Mouse (Mus musculus) hindbrain, embryonic 14.5 days (tissue): ENCODE measurements around the gene Sertad1. TPM values are rescaled to one million over a fixed set of nuclear protein-coding genes. Genes with fewer than 3 reads are reported as not detected.
A peak's percentile ranks its signal among the peaks of the same experiment; 100 is the strongest.

Experiments
- ATAC-seq: fragments of 200-750 bp; cut with Nextera tagmentation; 2 replicates; pipeline ENCODE4 v1.8.0; 2017; ENCODE audit warnings: moderate number of reproducible peaks, mild to moderate bottlenecking, moderate TSS enrichment, moderate library complexity; ENCODE audit not compliant: low FRiP score
- DNase-seq: peaks from one replicate; pipeline ENCODE4 v3.0.0-alpha.2; 2015; ENCODE audit warnings: low spot score
- H3K27ac ChIP-seq: fragments of 300-500 bp; sonication (generic); 2 replicates; pipeline ENCODE4 v1.5.1; 2014; ENCODE audit warnings: mild to moderate bottlenecking, moderate library complexity
- H3K27me3 ChIP-seq: fragments of 300-500 bp; sonication (generic); 2 replicates; pipeline ENCODE4 v1.6.1; 2014; ENCODE audit warnings: mild to moderate bottlenecking, low read length, mixed read lengths; ENCODE audit not compliant: control insufficient read depth, insufficient read depth
- H3K36me3 ChIP-seq: fragments of 300-500 bp; sonication (generic); replicated peaks from 2 replicates; pipeline ENCODE4 v1.6.1; 2014; ENCODE audit not compliant: control insufficient read depth, insufficient read depth
- H3K4me1 ChIP-seq: fragments of 300-500 bp; sonication (generic); replicated peaks from 2 replicates; pipeline ENCODE4 v1.6.1; 2014; ENCODE audit warnings: antibody characterized with exemption, low read length, mixed read lengths; ENCODE audit not compliant: control insufficient read depth, insufficient read depth
- H3K4me2 ChIP-seq: fragments of 300-500 bp; sonication (generic); replicated peaks from 2 replicates; pipeline ENCODE4 v1.6.1; 2014; ENCODE audit warnings: mild to moderate bottlenecking, moderate library complexity
- H3K4me3 ChIP-seq: fragments of 300-500 bp; sonication (generic); replicated peaks from 2 replicates; pipeline ENCODE4 v1.5.1; 2014; ENCODE audit warnings: mild to moderate bottlenecking, low read length
- H3K9ac ChIP-seq: fragments of 300-500 bp; sonication (generic); 2 replicates; pipeline ENCODE4 v1.6.1; 2014
- H3K9me3 ChIP-seq: fragments of 300-500 bp; sonication (generic); 2 replicates; pipeline ENCODE4 v1.6.1; 2016; ENCODE audit warnings: low read length; ENCODE audit not compliant: control insufficient read depth
- WGBS: fragments of 180-500 bp; shearing (Covaris S2); extraction: QIAGEN DNeasy Blood & Tissue Kit; methylation state at CpG from one replicate; pipeline ENCODE4 v1.1.7; 2014; 5-methylcytosine and 5-hydroxymethylcytosine counted together
- polyA plus RNA-seq: library from polyadenylated mRNA; unstranded; fragments of >200 nt; fragmentation: Nextera tagmentation; extraction: Ambion mirVana; gene quantifications from 2 replicates; pipeline ENCODE4 v1.2.1, GENCODE M21; 2014

The Sertad1 gene
- polyA plus RNA-seq, 1 experiment from 2014 or later, result 8.9 TPM

GRCm38 (mm10) chr7:27449256-27449862 lies 37.4 kb upstream of the Sertad1 start:
- DNase-seq (peak; percentile 64), ATAC-seq (no peak)
- Histone ChIP-seq H3K4me2 (no peak overlapping the region), H3K27ac (no peak overlapping the region), H3K4me1 (peaks cover 15% of the 10 kb centered on the region), H3K4me3 (no peak overlapping the region), H3K27me3 (peaks cover 12% of the 10 kb centered on the region), H3K36me3 (no peaks in the 10 kb centered on the region), H3K9ac (no peak overlapping the region), H3K9me3 (no peaks in the 10 kb centered on the region)
- WGBS, result 59% methylated on average over 10 of the region's 10 CpGs

- WGBS, result 95% methylated on average over 2 of the region's 2 CpGs
- Histone ChIP-seq H3K4me3 (no peak overlapping the region), H3K4me2 (no peak overlapping the region), H3K4me1 (peaks cover 7% of the 10 kb centered on the region), H3K27me3 (no peaks in the 10 kb centered on the region), H3K9me3 (no peaks in the 10 kb centered on the region), H3K36me3 (no peaks in the 10 kb centered on the region), H3K9ac (no peak overlapping the region), H3K27ac (no peak overlapping the region)
- ATAC-seq (no peak), DNase-seq (no peak)
Observed at GRCm38 (mm10) chr7:27451359-27451758, 35.4 kb upstream of the Sertad1 start.

- ATAC-seq, result no peak
- Histone ChIP-seq H3K4me2 (no peak overlapping the region), H3K4me3 (no peak overlapping the region), H3K36me3 (no peaks in the 10 kb centered on the region), H3K4me1 (no peaks in the 10 kb centered on the region; the same call in 1 of the 2 replicates), H3K9me3 (no peaks in the 10 kb centered on the region), H3K27me3 (no peaks in the 10 kb centered on the region), H3K9ac (no peak overlapping the region), H3K27ac (no peak overlapping the region)
- WGBS, result 55% methylated on average over 13 of the region's 13 CpGs
- DNase-seq, result no peak
Observed at GRCm38 (mm10) chr7:27452206-27452770, 34.4 kb upstream of the Sertad1 start.

GRCm38 (mm10) chr7:27454461-27455121 lies 32.1 kb upstream of the Sertad1 start:
- WGBS, result 82% methylated on average over 10 of the region's 10 CpGs

GRCm38 (mm10) chr7:27455273-27455672 lies 31.4 kb upstream of the Sertad1 start:
- Histone ChIP-seq H3K27me3 (no peaks in the 10 kb centered on the region), H3K36me3 (no peaks in the 10 kb centered on the region), H3K9ac (no peak overlapping the region), H3K9me3 (no peaks in the 10 kb centered on the region), H3K4me2 (no peak overlapping the region), H3K4me3 (no peak overlapping the region), H3K27ac (no peak overlapping the region), H3K4me1 (no peaks in the 10 kb centered on the region)
- DNase-seq (no peak), ATAC-seq (no peak)
- WGBS, result 87% methylated on average over 3 of the region's 3 CpGs

More at GRCm38 (mm10) chr7:27454461-27455121, 32.1 kb upstream of the Sertad1 start:
- Histone ChIP-seq H3K27ac (no peak overlapping the region), H3K4me1 (no peaks in the 10 kb centered on the region), H3K36me3 (no peaks in the 10 kb centered on the region), H3K4me3 (no peak overlapping the region), H3K9me3 (no peaks in the 10 kb centered on the region), H3K9ac (no peak overlapping the region), H3K27me3 (no peaks in the 10 kb centered on the region), H3K4me2 (no peak overlapping the region)
- ATAC-seq, result no peak
- no peak for DNase-seq

- H3K4me2 ChIP-seq, result no peak overlapping the region
- no peaks in the 10 kb centered on the region for H3K4me1 ChIP-seq
- no peak overlapping the region for H3K4me3 ChIP-seq
- ATAC-seq (no peak), DNase-seq (no peak)
- 91% methylated on average over 4 of the region's 4 CpGs for WGBS
- no peaks in the 10 kb centered on the region for H3K9me3 ChIP-seq
- H3K27me3 ChIP-seq, result no peaks in the 10 kb centered on the region
- no peaks in the 10 kb centered on the region for H3K36me3 ChIP-seq
- H3K27ac ChIP-seq, result no peak overlapping the region
- no peak overlapping the region for H3K9ac ChIP-seq
Observed at GRCm38 (mm10) chr7:27458614-27459013, 28.1 kb upstream of the Sertad1 start.

- Histone ChIP-seq H3K9ac (no peak overlapping the region), H3K27ac (no peak overlapping the region), H3K36me3 (no peaks in the 10 kb centered on the region), H3K27me3 (no peaks in the 10 kb centered on the region), H3K4me3 (no peak overlapping the region), H3K9me3 (no peaks in the 10 kb centered on the region), H3K4me1 (no peaks in the 10 kb centered on the region), H3K4me2 (no peak overlapping the region)
- ATAC-seq (no peak), DNase-seq (no peak)
- WGBS, result 89% methylated on average over 5 of the region's 5 CpGs
Observed at GRCm38 (mm10) chr7:27459640-27460039, 27.1 kb upstream of the Sertad1 start.

GRCm38 (mm10) chr7:27460477-27460876 lies 26.2 kb upstream of the Sertad1 start:
- no peak for ATAC-seq
- 92% methylated on average over 6 of the region's 6 CpGs for WGBS

GRCm38 (mm10) chr7:27467648-27468047 lies 19.1 kb upstream of the Sertad1 start:
- Histone ChIP-seq H3K27ac (no peak overlapping the region), H3K9me3 (no peaks in the 10 kb centered on the region), H3K4me2 (no peak overlapping the region), H3K4me3 (no peak overlapping the region), H3K36me3 (no peaks in the 10 kb centered on the region), H3K9ac (no peak overlapping the region), H3K4me1 (no peaks in the 10 kb centered on the region), H3K27me3 (no peaks in the 10 kb centered on the region)
- ATAC-seq (no peak), DNase-seq (no peak)
- WGBS, result 39% methylated on average over 4 of the region's 4 CpGs

More at GRCm38 (mm10) chr7:27460477-27460876, 26.2 kb upstream of the Sertad1 start:
- H3K9me3 ChIP-seq, result no peaks in the 10 kb centered on the region
- no peak for DNase-seq
- no peak overlapping the region for H3K4me3 ChIP-seq
- no peaks in the 10 kb centered on the region for H3K27me3 ChIP-seq
- no peaks in the 10 kb centered on the region for H3K36me3 ChIP-seq
- no peak overlapping the region for H3K4me2 ChIP-seq
- no peak overlapping the region for H3K27ac ChIP-seq
- H3K4me1 ChIP-seq, result no peaks in the 10 kb centered on the region
- H3K9ac ChIP-seq, result no peak overlapping the region
